Mouse (Mus musculus) G1E (cell line): ENCODE data around the gene Mpi. TPM values are rescaled to one million over a fixed set of nuclear protein-coding genes. Genes with fewer than 3 reads are reported as not detected.

Experiments used
- ATAC-seq: 2 replicates; pipeline ENCODE4 v1.8.0; 2016; ENCODE audit warnings: mild to moderate bottlenecking; ENCODE audit not compliant: insufficient number of reproducible peaks, poor library complexity, low FRiP score, severe bottlenecking; ENCODE audit errors: extremely low read depth
- DNase-seq: peaks from one replicate; pipeline ENCODE4 v3.0.0; 2012; ENCODE audit warnings: low spot score
- H3K27me3 ChIP-seq: 2 replicates; pipeline ENCODE4 v1.6.1; 2012; ENCODE audit warnings: mild to moderate bottlenecking, low read length, inconsistent platforms; ENCODE audit not compliant: insufficient read depth
- H3K36me3 ChIP-seq: replicated peaks from 2 replicates; pipeline ENCODE3; 2012; ENCODE audit warnings: mild to moderate bottlenecking, inconsistent platforms
- H3K4me1 ChIP-seq: 2 replicates; pipeline ENCODE4 v1.6.1; 2012; ENCODE audit warnings: low read depth, low read length, inconsistent platforms, mixed read lengths; ENCODE audit not compliant: insufficient read depth
- H3K4me3 ChIP-seq: 2 replicates; pipeline ENCODE4 v1.5.1; 2012; ENCODE audit warnings: low read depth, mild to moderate bottlenecking, inconsistent platforms, low read length, moderate library complexity, mixed read lengths
- H3K9me3 ChIP-seq: replicated peaks from 2 replicates; pipeline ENCODE4 v1.6.1; 2012; ENCODE audit warnings: inconsistent platforms
- CTCF ChIP-seq: IDR thresholded peaks from 2 replicates; pipeline ENCODE4 v1.5.1; 2012; ENCODE audit warnings: low read depth, low read length, inconsistent platforms, mixed read lengths
- GATA1 ChIP-seq: IDR thresholded peaks from 2 replicates; pipeline ENCODE4 v1.6.1; 2012; ENCODE audit warnings: borderline replicate concordance, low read length, inconsistent platforms, mixed read lengths
- GATA2 ChIP-seq: IDR thresholded peaks from 2 replicates; pipeline ENCODE4 v1.6.1; 2012; ENCODE audit warnings: low read depth, low read length, inconsistent platforms, borderline replicate concordance
- POLR2AphosphoS5 ChIP-seq: IDR thresholded peaks from 2 replicates; pipeline ENCODE4 v1.6.1; 2012; ENCODE audit warnings: low read depth, low read length, inconsistent platforms; ENCODE audit not compliant: insufficient replicate concordance
- TAL1 ChIP-seq: conservative IDR thresholded peaks from 2 replicates; pipeline ENCODE4 v1.6.1; 2012; ENCODE audit warnings: low read depth, low read length, inconsistent platforms, mixed read lengths
- polyA plus RNA-seq: library from polyadenylated mRNA; stranded (reverse); fragments of >175 nt; gene quantifications from 2 replicates; pipeline ENCODE4 v1.2.3, GENCODE M21; 2012
- total RNA-seq, 2 experiments: library from RNA; stranded (forward) in 1 of 2; stranded (reverse) in 1 of 2; fragments of 200-1000 nt in 1 of 2; fragments of >200 nt in 1 of 2; fragmentation: Nextera tagmentation in 1 of 2; gene quantifications; 2 replicates each; pipeline ENCODE4 v1.2.3; 2014 to 2017

Gene Mpi
- total and polyA plus RNA-seq, 3 experiments, result 4.4 to 12.5 (median 12.3) TPM

DNA sequence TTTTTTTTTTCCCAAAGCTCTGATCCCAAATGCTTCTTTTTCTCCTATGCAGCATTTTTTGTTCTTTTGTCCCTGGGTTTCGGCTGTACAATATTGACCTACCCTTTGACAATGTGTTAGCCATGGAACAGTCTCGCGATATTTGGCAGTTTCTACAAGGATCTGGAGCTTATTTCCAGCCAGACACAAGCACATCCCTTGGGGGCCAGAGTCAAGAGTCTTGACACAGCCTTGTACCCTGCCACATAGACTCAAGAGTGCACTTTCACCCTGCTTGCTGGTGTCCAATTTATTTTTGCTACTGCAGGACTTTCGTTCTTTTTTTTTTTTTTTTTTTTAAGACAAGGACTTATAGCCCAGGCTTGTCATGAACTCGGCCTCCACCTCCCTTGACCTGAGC lies 16.2 kb downstream of the Mpi start:
- ATAC-seq (no peak), DNase-seq (no peak)
- no peaks in the 10 kb centered on the region for H3K9me3 ChIP-seq
- peak overlapping the region; percentile 93; the same call in 1 of the 2 replicates for H3K4me3 ChIP-seq
- H3K4me1 ChIP-seq, result peaks cover 45% of the 10 kb centered on the region
- TF ChIP-seq CTCF, result no peak
- TF ChIP-seq GATA2, result no peak
- no peak for TF ChIP-seq TAL1
- no peak for TF ChIP-seq GATA1
- no peak for TF ChIP-seq POLR2AphosphoS5
- peaks cover 77% of the 10 kb centered on the region for H3K36me3 ChIP-seq
- H3K27me3 ChIP-seq, result no peaks in the 10 kb centered on the region

DNA sequence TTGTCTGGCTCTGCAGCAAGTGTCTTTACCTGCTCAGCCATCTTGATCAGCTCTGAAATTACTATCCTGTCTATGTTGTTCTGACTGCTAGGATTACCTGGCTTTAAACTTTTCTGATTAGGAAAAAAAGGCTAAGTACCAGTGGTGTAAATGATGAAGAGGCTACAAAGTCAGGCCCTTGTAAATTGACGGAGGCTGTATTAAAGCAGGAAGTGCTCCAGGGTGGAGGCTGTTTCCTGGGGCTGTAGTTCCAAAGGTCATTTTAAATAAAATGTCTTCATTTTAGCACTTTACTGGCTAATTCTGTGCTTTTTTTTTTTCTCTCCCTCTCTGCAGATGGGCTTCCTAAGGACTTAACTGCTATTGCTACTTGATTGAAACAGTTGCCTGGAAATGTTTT lies 20.6 kb downstream of the Mpi start:
- peaks cover 19% of the 10 kb centered on the region for H3K4me1 ChIP-seq
- H3K9me3 ChIP-seq, result no peaks in the 10 kb centered on the region
- no peak for ATAC-seq
- H3K36me3 ChIP-seq, result peaks cover 83% of the 10 kb centered on the region
- no peak overlapping the region for H3K4me3 ChIP-seq
- TF ChIP-seq CTCF, result no peak
- no peak for TF ChIP-seq GATA1
- TF ChIP-seq GATA2, result no peak
- no peak for TF ChIP-seq POLR2AphosphoS5
- no peak for TF ChIP-seq TAL1
- no peak for DNase-seq
- H3K27me3 ChIP-seq, result no peaks in the 10 kb centered on the region

DNA sequence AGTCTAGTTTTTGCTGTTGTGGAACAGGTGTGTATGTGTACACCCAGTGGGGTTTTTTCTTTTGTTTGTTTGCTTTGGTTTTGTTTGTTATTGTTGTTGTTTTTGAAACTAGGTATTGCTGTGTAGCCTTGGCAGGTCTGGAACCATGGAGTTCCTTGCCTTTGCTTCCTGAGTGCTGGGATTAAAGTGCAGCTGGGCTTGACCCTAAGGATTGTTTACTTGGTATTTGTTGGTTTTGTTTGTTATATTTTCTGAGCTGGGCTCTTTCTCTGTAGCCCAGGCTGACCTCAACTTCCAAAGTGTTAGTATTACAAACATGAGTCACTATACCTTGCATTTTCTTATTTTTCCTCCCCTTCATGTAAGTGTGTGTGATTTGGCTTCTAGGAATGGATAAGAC lies 26.1 kb downstream of the Mpi start:
- TF ChIP-seq GATA2 (no peak), GATA1 (no peak), CTCF (no peak), POLR2AphosphoS5 (no peak), TAL1 (no peak)
- Histone ChIP-seq H3K9me3 (no peaks in the 10 kb centered on the region), H3K36me3 (peaks cover 61% of the 10 kb centered on the region), H3K4me3 (no peak overlapping the region), H3K27me3 (no peaks in the 10 kb centered on the region), H3K4me1 (peaks cover 44% of the 10 kb centered on the region)
- no peak for DNase-seq
- ATAC-seq, result no peak

DNA sequence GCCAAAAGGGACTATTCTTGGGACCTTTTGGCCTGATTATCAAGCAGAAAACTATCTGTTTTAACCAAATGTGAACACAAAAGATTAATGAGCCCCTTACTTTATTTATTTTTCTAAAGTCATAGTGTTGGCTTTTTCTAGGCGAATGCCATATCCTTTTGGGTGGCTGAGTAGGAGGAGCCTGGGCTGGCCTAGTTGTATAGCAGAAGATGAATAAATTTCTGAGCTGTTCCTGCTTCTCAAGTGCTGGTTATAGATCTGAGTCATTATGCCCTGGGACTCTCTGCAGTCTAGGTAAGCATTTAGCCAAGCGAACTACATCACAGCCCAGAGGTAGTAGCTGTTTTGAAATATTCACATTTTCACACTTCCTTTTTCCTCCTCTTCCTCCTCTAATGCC lies 27.0 kb downstream of the Mpi start:
- H3K4me1 ChIP-seq, result peaks cover 45% of the 10 kb centered on the region
- DNase-seq, result no peak

DNA sequence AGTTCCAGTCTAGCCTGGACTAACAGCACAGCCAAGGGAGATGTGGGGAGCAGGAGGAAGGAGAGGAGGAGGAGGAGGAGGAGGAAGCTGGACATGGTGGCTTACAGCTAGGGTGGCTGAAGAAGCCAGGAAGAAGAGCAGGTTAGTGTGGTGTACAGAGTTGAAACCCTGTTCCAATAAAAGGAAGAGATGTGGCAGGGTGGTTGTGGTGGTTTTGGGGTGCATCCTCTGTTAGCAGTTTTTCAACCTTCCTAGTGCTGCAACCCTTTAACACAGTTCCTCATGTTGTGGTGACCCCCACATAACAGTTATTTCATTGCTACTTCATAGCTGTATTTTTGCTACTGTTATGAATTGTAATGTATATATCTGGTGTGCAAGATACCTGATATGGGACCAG lies 28.1 kb downstream of the Mpi start:
- Histone ChIP-seq H3K27me3 (no peaks in the 10 kb centered on the region), H3K4me3 (peak overlapping the region; percentile 40; the same call in 1 of the 2 replicates), H3K4me1 (peaks cover 46% of the 10 kb centered on the region), H3K9me3 (peaks cover 4% of the 10 kb centered on the region; the same call in 1 of the 2 replicates), H3K36me3 (peaks cover 45% of the 10 kb centered on the region)
- ATAC-seq (no peak), DNase-seq (no peak)
- TF ChIP-seq GATA1 (no peak), TAL1 (no peak), GATA2 (no peak), CTCF (no peak), POLR2AphosphoS5 (no peak)

More for the DNA sequence above, 27.0 kb downstream of the Mpi start:
- TF ChIP-seq TAL1 (no peak), CTCF (no peak), POLR2AphosphoS5 (no peak), GATA2 (no peak), GATA1 (no peak)
- no peak for ATAC-seq
- H3K27me3 ChIP-seq, result no peaks in the 10 kb centered on the region
- H3K9me3 ChIP-seq, result no peaks in the 10 kb centered on the region
- peaks cover 53% of the 10 kb centered on the region for H3K36me3 ChIP-seq
- H3K4me3 ChIP-seq, result no peak overlapping the region

DNA sequence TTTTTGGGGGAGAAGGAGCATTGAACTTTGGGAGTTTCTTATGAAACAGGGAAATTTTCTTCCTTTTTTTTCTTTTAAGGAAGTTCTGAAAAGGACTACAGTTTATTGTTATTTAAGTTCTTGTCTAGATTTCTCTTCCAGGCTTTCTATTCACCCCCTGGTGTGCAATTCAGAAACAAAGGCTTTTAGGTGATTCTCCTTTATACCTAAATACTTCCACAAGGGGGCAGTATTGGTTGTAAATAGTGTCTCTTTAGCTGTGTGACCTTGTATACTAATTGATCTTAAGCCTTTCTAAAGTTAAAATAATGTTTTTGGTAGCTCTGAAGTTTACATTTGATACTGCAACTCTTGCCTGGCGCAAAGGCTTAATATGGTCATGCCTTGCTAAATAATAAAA lies 28.8 kb downstream of the Mpi start:
- H3K36me3 ChIP-seq, result peaks cover 38% of the 10 kb centered on the region
- no peak for DNase-seq
- no peak for ATAC-seq
- no peak overlapping the region for H3K4me3 ChIP-seq
- H3K27me3 ChIP-seq, result no peaks in the 10 kb centered on the region
- H3K9me3 ChIP-seq, result peaks cover 4% of the 10 kb centered on the region; the same call in 1 of the 2 replicates
- peaks cover 46% of the 10 kb centered on the region for H3K4me1 ChIP-seq
- TF ChIP-seq CTCF, result no peak
- no peak for TF ChIP-seq POLR2AphosphoS5
- no peak for TF ChIP-seq GATA2
- TF ChIP-seq GATA1, result no peak
- TF ChIP-seq TAL1, result no peak
